Mouse (Mus musculus) forebrain, embryonic 14.5 days (tissue): ENCODE measurements at regions not wholly inside any gene's neighbourhood (a gene's known extent, or its start where the extent isn't known, plus 50 kb on each side); places are given as distances from the start of the nearest gene placed in this dataset.

Source experiments
- ATAC-seq: fragments of 200-750 bp; cut with Nextera tagmentation; 2 replicates; pipeline ENCODE4 v1.8.0; 2017; ENCODE audit warnings: mild to moderate bottlenecking, moderate library complexity
- DNase-seq: peaks from one replicate; pipeline ENCODE4 v3.0.0-alpha.2; 2015; ENCODE audit warnings: low spot score
- H3K27ac ChIP-seq: fragments of 300-500 bp; sonication (generic); 2 replicates; pipeline ENCODE4 v1.5.1; 2014; ENCODE audit warnings: low read depth, mild to moderate bottlenecking, control low read depth, low read length, moderate library complexity
- H3K27me3 ChIP-seq: fragments of 300-500 bp; sonication (generic); replicated peaks from 2 replicates; pipeline ENCODE4 v1.6.1; 2014; ENCODE audit warnings: low read length, control low read depth, mixed read lengths; ENCODE audit not compliant: control insufficient read depth, insufficient read depth
- H3K36me3 ChIP-seq: fragments of 300-500 bp; sonication (generic); 2 replicates; pipeline ENCODE4 v1.6.1; 2014; ENCODE audit warnings: low read length, control low read depth; ENCODE audit not compliant: control insufficient read depth, insufficient read depth
- H3K4me1 ChIP-seq: fragments of 300-500 bp; sonication (generic); 2 replicates; pipeline ENCODE4 v1.6.1; 2014; ENCODE audit warnings: antibody characterized with exemption, low read length, control low read depth; ENCODE audit not compliant: control insufficient read depth, insufficient read depth
- H3K4me2 ChIP-seq: fragments of 300-500 bp; sonication (generic); 2 replicates; pipeline ENCODE4 v1.6.1; 2014; ENCODE audit warnings: mild to moderate bottlenecking, control low read depth, low read length
- H3K4me3 ChIP-seq: fragments of 300-500 bp; sonication (generic); 2 replicates; pipeline ENCODE4 v1.5.1; 2014; ENCODE audit warnings: low read depth, low read length, control low read depth
- H3K9ac ChIP-seq: fragments of 300-500 bp; sonication (generic); 2 replicates; pipeline ENCODE4 v1.6.1; 2014; ENCODE audit warnings: mild to moderate bottlenecking, low read length, control low read depth, moderate library complexity
- H3K9me3 ChIP-seq: fragments of 300-500 bp; sonication (generic); replicated peaks from 2 replicates; pipeline ENCODE4 v1.6.1; 2016; ENCODE audit warnings: low read length, control low read depth, mixed read lengths; ENCODE audit not compliant: control insufficient read depth
- whole genome bisulfite sequencing: fragments of 180-500 bp; shearing (Covaris S2); extraction: QIAGEN DNeasy Blood & Tissue Kit; methylation state at CpG from one replicate; pipeline ENCODE4 v1.1.7; 2014; 5-methylcytosine and 5-hydroxymethylcytosine counted together

DNA sequence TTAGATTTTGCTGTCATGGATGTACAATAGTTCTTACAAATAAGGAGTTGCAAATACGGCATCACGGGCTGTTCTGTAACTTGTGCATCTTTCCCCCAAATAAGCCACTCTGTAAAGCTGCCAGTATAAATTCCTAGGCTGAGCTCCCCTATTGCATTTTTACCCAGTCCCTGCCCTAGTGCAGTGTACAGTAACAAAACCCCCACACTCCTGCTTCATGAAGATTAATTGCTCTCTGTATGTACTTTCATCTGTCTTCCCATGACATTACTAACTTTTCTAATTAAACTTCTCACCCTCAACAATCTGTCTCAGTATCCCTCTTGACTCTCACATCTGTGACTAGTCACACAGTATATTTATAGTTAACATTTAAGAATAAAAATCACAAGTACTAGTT, 73.4 kb downstream of the Tm4sf1 start:
- H3K36me3 ChIP-seq = no peaks in the 10 kb centered on the region
- no peaks in the 10 kb centered on the region for H3K27me3 ChIP-seq
- no peaks in the 10 kb centered on the region for H3K9me3 ChIP-seq
- no peak overlapping the region for H3K27ac ChIP-seq
- no peaks in the 10 kb centered on the region for H3K4me1 ChIP-seq
- H3K4me2 ChIP-seq = no peak overlapping the region
- 88% methylated on average over 2 of the region's 2 CpGs for WGBS
- DNase-seq (no peak), ATAC-seq (no peak)
- no peak overlapping the region for H3K4me3 ChIP-seq
- H3K9ac ChIP-seq = no peak overlapping the region

DNA sequence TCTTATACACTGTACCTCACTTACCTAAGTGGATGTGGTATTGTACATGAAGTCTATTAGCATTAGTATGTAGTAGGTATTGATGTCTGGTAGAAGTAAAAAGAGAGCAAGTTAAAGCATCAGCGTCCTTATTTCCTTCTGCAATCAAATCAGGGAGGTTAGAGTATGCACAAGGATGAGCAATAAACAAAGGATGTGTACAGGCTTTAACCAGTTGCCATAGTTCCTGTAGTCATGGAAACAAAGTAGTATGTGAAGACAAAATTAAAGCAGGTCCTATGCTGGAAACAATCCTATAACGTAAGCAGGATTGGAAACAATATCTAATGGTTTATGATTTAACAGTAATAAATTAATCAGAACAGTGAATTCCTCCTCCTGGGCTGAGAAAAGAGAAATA, 78.0 kb downstream of the Tm4sf1 start:
- H3K27ac ChIP-seq = no peak overlapping the region
- no peak overlapping the region for H3K4me3 ChIP-seq
- H3K36me3 ChIP-seq = no peaks in the 10 kb centered on the region
- H3K9me3 ChIP-seq = no peaks in the 10 kb centered on the region
- DNase-seq (peak; percentile 57), ATAC-seq (peak; percentile 37; the same call in 1 of the 2 replicates)
- no peaks in the 10 kb centered on the region for H3K27me3 ChIP-seq
- 45% methylated on average over 2 of the region's 2 CpGs for WGBS
- H3K9ac ChIP-seq = no peak overlapping the region
- H3K4me2 ChIP-seq = no peak overlapping the region
- no peaks in the 10 kb centered on the region for H3K4me1 ChIP-seq

DNA sequence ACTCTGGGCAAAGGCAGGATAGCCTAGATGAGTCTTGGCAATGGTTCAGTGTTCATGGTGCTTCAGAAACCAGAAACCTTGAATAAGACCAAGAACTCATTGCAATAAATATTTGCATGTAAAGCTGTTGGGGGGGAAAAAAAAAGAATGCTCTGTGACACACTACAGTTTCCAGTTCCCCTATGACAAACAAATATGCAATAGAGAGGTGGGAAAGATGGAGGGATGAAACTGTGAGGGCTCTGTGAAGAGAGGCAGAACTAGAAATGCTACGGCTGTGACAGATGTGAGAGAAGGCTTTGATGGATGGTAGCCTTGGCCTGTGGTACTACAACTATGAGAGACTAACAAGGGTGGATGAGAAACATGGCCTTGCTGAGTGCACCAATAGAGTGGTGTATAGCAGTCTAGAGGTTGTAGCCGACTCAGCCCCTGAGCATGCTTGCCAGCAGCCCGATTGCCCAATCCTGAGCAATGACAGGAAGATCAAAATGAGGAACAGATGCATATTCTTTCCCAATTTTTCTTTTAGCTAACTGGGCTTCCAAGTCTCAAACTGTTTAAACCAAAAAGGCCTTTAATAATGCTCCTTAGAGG, 79.4 kb downstream of the Tm4sf1 start:
- Histone ChIP-seq H3K36me3 (no peaks in the 10 kb centered on the region), H3K27ac (no peak overlapping the region), H3K9me3 (no peaks in the 10 kb centered on the region), H3K9ac (no peak overlapping the region), H3K27me3 (no peaks in the 10 kb centered on the region), H3K4me3 (no peak overlapping the region), H3K4me2 (no peak overlapping the region), H3K4me1 (no peaks in the 10 kb centered on the region)
- DNase-seq (no peak), ATAC-seq (no peak)
- WGBS = 95% methylated on average over 3 of the region's 3 CpGs

DNA sequence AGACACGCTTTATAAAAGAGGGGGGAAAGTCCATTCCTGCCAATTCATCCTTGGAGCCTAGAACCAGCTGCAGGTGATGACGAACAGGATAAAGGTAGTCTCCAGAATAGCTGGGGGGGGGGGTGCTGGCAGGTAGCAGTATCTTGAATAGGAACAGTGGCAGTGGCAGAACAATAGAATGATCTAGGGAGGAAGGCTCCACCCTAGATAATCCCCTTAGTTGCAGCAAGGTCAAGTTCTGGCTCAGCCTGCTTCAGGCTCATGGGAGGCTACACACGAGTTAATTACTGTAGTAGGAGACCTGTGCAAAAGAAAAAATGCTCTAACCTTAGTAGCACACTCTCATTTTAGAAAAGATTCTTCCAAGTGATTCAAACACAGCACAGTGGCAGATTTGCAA, 83.4 kb downstream of the Tm4sf1 start:
- H3K4me2 ChIP-seq = no peak overlapping the region
- no peak for ATAC-seq
- H3K4me3 ChIP-seq = no peak overlapping the region
- no peaks in the 10 kb centered on the region for H3K36me3 ChIP-seq
- H3K27ac ChIP-seq = no peak overlapping the region
- WGBS = 51% methylated on average over 3 of the region's 3 CpGs
- DNase-seq = no peak
- H3K9ac ChIP-seq = no peak overlapping the region
- no peaks in the 10 kb centered on the region for H3K9me3 ChIP-seq
- H3K4me1 ChIP-seq = no peaks in the 10 kb centered on the region
- no peaks in the 10 kb centered on the region for H3K27me3 ChIP-seq

DNA sequence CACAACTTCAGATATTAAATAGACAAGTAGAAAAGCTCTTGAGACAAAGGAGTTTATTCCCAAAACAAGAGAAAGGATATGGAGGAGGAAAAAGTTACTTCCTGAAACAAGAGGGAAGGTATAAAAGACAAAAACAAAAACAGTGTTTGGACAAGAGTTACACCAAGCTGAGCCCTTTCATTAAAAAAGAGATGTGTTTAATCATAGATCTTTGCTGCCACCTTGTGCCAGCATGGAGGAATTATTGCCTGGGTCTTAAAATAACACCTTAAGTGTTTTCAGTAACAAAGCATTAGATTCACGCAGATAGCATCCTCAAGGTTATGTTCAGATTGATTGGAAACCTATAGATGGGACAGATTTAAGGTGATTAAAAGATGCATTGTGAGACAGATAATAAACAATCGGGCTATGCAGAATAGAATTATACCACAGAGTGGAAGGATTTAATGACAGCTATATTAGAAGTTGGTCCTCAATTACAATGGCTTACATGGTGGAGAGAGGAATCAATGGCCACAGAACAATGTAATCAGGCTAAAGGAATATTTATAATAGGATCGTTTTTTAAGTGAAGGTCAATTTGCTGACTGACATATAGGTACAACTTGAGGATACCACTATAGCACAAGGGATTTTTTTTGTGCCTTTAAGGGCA, 97.6 kb downstream of the Tm4sf1 start:
- Histone ChIP-seq H3K4me3 (no peak overlapping the region), H3K36me3 (no peaks in the 10 kb centered on the region), H3K4me1 (no peaks in the 10 kb centered on the region), H3K9ac (no peak overlapping the region), H3K4me2 (no peak overlapping the region), H3K27me3 (no peaks in the 10 kb centered on the region), H3K9me3 (no peaks in the 10 kb centered on the region), H3K27ac (no peak overlapping the region)
- 22% methylated on average over 3 of the region's 3 CpGs for WGBS
- peak; percentile 60 for ATAC-seq
- peak; percentile 87 for DNase-seq

DNA sequence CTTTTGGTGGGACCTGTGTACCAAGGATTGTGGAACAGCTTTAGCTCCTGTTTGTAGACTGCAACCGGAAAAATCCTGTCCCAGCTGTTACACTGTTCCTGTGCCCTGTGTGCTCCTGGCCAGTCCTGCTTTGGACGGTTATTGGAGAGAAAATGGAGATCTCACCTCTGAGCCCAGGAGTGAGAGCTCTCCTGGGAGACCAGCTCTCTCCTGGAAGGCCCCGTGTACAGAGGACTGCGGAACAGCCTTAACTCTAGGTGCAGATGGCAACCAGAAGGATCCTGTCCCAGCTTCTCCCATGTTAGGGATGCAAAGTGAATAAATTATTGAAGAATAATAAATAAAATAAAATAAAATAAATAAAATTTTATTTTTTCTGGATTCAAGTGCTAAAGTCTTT, 98.4 kb downstream of the Tm4sf1 start:
- ATAC-seq (no peak), DNase-seq (no peak)
- Histone ChIP-seq H3K4me2 (no peak overlapping the region), H3K36me3 (no peaks in the 10 kb centered on the region), H3K27me3 (no peaks in the 10 kb centered on the region), H3K4me3 (no peak overlapping the region), H3K27ac (no peak overlapping the region), H3K4me1 (no peaks in the 10 kb centered on the region), H3K9me3 (no peaks in the 10 kb centered on the region), H3K9ac (no peak overlapping the region)
- WGBS = 89% methylated on average over 4 of the region's 4 CpGs

DNA sequence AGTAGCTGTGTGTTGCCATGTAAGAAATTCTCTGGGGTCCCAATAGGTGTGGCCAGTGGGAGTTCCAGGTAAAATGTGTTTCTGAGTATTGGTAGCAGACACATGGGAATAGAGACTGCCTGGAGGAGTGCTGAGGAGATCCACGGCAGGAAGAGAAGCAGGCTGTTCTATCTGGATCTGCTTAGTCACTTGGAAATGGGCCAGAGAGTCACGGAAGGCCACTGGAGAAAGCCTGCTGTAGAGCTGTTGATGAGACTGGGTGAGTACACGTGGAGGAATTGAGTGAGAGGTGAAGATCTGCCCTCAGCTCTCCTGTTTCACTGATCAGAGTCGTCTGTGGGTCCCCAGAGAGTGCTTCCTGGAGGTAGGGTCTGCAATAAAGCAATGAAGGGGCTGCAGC, 120.2 kb downstream of the Tm4sf1 start:
- no peak for DNase-seq
- H3K4me1 ChIP-seq = no peaks in the 10 kb centered on the region
- H3K4me2 ChIP-seq = no peak overlapping the region
- H3K9me3 ChIP-seq = no peaks in the 10 kb centered on the region
- no peaks in the 10 kb centered on the region for H3K36me3 ChIP-seq
- ATAC-seq = no peak
- no peaks in the 10 kb centered on the region for H3K27me3 ChIP-seq
- WGBS = 69% methylated on average over 4 of the region's 4 CpGs
- no peak overlapping the region for H3K9ac ChIP-seq
- no peak overlapping the region for H3K4me3 ChIP-seq
- H3K27ac ChIP-seq = no peak overlapping the region

DNA sequence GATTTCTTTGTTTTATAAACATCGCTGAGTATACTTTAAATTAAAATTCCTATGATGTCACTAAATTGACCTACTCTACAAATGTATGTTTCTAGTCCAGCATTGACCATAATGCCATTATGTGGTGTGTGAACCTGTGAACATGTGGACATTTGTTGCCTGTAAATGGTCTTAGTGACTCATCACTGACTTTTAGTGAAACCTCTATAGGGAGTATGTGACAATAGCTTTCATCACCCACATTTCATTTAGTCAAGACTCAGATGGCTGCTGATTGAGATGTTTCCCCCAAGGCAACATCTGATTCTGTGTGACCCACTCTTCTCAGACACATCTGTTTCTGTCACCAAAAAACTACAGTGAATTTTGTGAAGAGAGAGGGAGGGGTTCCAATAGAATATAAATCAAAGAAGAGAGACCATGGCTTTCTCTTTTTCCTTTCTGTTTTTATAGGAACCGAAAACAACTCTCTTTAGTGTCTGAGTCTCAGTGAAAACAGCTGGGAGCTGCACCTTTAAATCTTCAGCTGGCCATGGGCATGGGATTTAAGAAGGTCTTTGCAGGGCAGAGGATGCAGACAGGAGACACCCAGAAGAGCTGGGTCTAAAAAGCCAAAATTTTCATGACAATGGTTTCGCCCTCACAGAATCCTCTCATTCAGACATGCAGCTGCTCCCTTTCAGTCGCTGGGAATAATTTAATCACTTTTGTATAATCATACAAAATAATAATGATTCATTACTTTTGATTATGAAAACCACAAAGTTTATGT, 148.4 kb downstream of the Tm4sf1 start:
- Histone ChIP-seq H3K27ac (no peak overlapping the region), H3K27me3 (no peaks in the 10 kb centered on the region), H3K4me1 (no peaks in the 10 kb centered on the region), H3K9ac (no peak overlapping the region), H3K9me3 (no peaks in the 10 kb centered on the region), H3K36me3 (no peaks in the 10 kb centered on the region), H3K4me3 (no peak overlapping the region), H3K4me2 (no peak overlapping the region)
- DNase-seq = peak; percentile 39
- ATAC-seq = peak; percentile 32; the same call in 1 of the 2 replicates
- WGBS = 55% methylated on average over 4 of the region's 4 CpGs

DNA sequence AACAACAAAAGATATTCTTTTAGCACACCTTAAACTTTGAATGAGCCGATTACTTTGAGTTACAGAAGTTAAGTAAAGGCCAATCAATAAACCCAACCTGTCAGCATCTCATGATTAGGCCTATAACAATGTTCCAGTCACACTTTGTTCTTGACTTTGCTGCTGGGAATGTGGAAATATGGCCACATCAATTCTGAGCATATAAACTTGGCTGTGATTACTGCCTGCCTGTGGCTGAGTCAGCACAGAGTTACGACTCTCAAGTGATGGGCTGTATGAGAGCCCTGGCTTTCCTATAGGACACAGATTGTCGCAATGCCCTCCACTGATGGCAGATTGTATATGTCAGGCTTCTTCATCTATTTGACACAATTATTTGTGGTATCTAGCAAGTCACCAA, 152.6 kb downstream of the Tm4sf1 start:
- no peak for ATAC-seq
- Histone ChIP-seq H3K27me3 (no peaks in the 10 kb centered on the region), H3K27ac (no peak overlapping the region), H3K9ac (no peak overlapping the region), H3K36me3 (no peaks in the 10 kb centered on the region), H3K4me1 (no peaks in the 10 kb centered on the region), H3K4me3 (no peak overlapping the region), H3K4me2 (no peak overlapping the region), H3K9me3 (no peaks in the 10 kb centered on the region)
- no peak for DNase-seq
- WGBS = 80% methylated on average over 3 of the region's 3 CpGs
